Mouse (Mus musculus) erythroblast, adult 5-6 weeks (primary cell): ENCODE data around the gene Exoc3l2. TPM values are rescaled to one million over a fixed set of nuclear protein-coding genes. Genes with fewer than 3 reads are reported as not detected.
A peak's percentile ranks its signal among the peaks of the same experiment; 100 is the strongest.

ENCODE experiments used
- ATAC-seq: replicated peaks from 2 replicates; pipeline ENCODE4 v1.8.0; 2016; ENCODE audit warnings: moderate number of reproducible peaks, mild to moderate bottlenecking, moderate TSS enrichment, inconsistent platforms; ENCODE audit not compliant: poor library complexity, low FRiP score, severe bottlenecking
- total RNA-seq, 2 experiments: library from RNA; stranded (forward) in 1 of 2; stranded (reverse) in 1 of 2; fragments of 150-400 nt in 1 of 2; fragments of 200-764, 138-1000 nt in 1 of 2; gene quantifications; 2 replicates each; pipeline versions ENCODE4 v1.2.3 to v1.2.4; 2015 to 2017; ENCODE audit warnings: low replicate concordance in 2 of 2

The Exoc3l2 gene
- total RNA-seq, 2 experiments from 2014 or later: not detected

DNA sequence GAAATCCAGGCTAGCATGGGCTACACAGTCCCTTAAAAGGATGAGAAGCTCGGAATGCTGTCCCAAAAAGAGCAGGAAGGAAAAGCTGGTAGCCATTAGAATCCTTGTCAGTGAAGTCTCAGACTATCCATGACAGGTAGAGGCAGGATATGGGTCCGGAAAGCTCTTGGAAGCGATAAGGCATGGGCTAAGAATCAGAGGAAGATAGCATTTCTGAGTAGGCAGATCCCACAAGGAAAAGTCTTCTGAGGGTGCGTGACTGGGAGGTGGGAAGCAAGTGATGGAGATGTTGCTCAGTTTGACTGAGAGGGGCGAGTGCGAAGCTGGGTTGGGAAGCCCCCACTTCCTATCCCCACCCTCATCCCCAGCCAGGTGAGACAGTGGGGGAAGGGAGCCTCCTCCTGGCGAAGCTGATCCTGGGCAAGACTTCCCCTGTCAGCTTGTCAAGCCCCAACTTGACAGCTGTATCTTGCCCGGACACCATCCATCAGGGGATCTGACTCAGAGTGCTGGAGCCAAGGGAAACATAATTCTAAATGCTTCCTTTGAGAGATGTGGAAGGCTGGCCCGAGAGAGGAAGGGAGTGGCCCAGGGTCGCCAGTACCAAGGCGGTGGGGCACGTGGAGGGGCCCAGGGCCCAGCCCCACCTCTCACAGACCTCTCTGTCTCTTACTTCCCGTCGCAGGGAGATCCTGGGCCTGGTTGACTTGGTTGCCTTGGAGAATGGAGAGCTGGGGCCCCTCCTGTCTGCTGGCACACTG lies 14.7 kb downstream of the Exoc3l2 start:
- ATAC-seq: no peak

DNA sequence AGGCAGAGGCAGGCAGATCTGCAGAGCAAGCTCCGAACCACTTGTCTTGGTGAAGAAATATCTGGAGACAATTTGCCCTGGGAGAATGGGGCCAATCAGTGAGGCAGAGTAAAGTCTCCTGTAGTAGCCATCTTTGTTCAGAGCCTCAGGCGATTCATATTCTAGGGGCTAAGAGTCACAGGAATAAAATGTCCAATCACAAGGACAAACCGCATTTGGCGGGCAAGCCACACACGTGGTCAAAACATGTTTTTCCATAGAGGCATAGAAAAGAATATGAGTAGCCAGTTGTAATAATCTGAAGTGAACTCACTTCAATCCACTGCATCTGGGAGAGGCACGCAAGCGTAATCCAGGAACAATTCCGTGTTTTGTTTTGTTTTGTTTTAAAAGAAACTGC lies 20.1 kb downstream of the Exoc3l2 start:
- no peak for ATAC-seq

DNA sequence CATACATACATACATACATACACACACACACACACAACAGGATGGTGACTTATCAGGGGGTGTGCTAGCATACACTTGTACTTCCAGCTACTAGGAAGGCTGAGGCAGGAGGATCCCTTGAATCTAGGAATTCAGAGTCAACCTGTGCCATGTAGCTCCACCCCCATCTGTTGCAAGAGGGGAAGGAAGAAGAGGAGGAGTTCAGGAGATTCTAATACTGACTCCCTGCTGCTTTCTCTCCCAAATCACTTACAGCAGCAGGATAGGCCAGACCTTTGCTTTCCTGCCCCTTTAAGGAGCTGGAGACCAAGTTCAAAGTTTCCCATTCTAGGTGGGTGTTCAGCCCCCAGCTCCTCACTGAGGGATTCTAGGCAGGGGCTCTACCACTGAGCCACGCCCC lies 22.4 kb downstream of the Exoc3l2 start:
- ATAC-seq: no peak

DNA sequence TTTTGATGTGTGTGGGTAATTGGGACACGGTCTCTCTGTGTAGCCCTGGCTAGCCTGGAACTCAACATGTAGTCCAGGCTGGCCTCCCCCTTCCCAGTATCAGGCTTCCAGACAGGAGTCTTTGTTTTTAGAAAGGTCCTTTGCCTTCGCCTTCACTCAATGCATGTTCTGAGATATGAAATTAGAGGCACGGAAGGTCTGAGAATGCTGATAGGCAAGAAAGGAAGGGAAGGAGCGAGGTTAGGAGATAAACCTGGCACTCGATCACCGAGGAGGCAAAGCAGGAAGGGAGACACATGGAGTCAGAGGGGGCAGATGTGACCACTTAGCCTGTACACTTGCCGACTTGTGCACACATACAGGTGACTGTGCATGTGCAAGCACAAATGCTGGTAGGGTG lies 23.4 kb downstream of the Exoc3l2 start:
- no peak for ATAC-seq

DNA sequence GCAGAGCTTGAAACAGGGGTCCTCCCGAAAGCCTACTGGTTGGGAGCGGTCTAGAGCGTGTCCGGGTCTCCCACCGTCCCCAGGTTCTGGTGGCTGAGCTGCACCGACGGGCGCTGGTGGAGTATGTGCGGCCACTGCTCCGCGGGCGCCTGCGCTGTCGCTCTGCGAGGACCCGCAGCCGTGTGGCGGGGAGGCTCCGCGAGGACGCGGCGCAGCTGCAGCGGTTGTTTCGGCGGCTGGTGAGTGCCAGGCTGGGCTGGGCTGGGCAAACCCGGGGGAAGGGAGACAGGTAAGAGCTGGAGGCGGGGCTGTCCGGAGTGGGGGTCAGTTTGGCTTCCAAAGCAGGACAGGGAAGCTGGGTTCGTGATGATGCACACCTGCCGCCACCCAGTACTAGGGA lies 26.4 kb downstream of the Exoc3l2 start:
- no peak for ATAC-seq

DNA sequence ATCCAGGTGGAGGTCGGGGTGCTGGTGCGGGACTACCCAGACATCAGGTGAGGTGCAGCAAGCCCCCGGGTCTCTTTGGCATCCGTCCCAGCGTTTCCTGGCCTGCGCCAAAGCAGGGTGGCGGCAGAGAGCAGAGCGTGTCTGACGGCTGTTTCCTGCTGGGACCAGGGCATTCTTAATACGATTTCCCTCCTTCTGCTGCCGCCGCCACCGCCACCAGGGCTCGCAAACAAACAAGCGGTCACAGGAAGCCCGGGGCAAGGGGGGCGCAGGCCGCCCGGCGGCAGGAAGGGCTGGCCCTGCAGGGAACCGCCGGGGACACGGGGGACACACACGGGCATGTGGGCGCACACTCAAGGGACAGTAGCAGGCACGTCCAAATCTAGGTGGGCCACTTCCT lies 28.6 kb downstream of the Exoc3l2 start:
- ATAC-seq: no peak

DNA sequence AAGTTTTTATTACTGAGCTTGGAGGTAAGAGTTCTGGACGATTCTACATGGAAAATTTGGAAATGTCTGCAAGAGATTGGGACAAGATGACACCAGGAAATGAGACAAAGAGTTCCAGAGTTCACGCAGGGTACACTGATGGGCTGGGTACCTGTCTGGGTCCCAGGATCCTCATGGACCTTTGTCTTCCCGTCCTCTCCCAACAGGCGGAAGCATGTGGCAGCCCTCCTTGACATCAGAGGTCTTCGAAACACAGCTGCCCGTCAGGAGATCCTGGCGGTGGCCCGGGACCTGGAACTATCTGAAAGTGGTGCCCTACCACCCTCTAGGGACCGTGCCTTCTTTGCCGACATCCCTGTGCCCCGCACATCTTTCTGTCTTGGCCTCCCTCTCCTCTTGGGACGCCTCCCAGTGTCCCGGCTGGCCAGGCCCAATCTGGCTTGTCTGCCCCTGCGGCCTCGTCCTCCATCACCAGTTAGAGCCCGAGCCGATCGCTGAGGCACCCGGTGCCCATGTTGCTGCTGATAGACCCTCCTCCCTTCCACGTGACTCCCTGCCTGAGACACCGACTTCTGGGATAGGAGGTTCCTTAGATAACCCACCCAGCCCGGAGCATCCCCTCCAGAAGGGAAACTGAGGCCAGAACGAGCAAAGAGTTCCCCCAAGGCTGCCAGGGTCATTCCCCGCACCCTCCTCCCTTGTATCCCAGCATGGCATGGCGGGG lies 31.8 kb downstream of the Exoc3l2 start:
- ATAC-seq: no peak

DNA sequence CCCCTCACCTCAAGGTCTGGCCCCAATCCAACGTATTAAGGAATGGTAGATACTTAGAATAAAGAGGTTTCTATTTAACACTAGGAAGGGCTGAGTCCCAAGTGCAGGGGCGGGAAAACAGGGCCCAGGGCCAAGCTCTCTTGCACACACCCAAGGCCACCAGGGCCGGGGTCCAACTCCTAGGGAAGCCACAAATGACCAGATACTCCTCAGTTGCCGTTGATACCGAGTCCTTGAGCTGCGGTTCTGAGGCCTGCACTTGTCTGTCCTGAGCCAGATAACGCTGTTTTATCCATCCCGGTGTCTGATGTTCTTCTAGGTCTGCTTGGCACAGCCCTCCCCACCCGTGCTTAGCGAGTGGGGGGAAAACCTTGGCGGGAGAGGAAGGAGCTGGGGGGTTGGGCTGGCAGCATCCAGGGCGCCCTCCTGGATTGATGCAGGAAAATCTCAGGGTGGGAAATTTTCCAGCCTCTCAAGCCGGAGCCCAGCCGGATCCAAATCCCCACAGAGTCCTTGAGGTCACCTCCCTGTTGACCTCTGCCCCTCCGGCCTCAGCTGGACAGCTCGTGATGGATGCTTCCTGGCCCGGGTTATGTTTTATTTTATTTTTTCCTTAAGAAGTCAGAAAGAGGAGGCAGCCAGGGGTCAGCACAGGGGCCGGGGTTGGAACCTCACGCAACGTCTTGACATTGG lies 32.5 kb downstream of the Exoc3l2 start:
- no peak for ATAC-seq

DNA sequence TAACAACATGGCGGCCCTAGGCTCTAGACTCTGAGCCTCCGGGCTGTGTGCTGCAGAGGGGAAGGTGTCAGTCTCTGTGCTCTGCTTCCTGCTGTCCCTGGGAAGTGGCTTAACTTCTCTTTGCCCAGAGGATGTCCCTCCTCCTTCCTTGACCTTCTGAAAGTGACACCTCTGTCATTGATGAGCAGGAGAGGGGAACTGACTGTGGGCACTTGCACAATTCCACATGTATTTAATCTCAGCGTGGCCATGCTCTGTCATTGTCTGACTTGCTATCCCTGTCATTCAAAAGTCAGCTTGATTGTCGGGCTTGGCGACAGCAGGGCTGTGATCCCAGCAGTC lies 33.1 kb downstream of the Exoc3l2 start:
- no peak for ATAC-seq

DNA sequence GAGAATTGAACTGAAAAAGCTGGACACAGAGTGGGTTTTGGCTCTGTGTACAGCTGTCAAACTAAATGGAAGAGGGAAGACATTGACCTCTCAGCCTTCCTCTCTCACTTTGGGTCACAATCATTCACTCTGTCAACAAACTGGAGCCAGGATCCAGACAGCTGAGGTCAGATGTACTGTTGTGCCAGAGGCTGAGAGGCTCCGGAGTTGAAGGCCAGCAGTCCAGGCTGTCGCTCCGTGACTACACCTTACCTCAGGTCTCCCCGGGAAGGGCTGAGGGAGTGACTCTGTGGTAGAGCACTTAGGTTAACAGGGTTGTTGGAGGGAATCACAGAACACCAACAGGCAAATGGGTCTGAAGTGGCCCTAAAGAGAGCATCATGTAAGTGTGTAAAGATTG lies 35.2 kb downstream of the Exoc3l2 start:
- no peak for ATAC-seq

DNA sequence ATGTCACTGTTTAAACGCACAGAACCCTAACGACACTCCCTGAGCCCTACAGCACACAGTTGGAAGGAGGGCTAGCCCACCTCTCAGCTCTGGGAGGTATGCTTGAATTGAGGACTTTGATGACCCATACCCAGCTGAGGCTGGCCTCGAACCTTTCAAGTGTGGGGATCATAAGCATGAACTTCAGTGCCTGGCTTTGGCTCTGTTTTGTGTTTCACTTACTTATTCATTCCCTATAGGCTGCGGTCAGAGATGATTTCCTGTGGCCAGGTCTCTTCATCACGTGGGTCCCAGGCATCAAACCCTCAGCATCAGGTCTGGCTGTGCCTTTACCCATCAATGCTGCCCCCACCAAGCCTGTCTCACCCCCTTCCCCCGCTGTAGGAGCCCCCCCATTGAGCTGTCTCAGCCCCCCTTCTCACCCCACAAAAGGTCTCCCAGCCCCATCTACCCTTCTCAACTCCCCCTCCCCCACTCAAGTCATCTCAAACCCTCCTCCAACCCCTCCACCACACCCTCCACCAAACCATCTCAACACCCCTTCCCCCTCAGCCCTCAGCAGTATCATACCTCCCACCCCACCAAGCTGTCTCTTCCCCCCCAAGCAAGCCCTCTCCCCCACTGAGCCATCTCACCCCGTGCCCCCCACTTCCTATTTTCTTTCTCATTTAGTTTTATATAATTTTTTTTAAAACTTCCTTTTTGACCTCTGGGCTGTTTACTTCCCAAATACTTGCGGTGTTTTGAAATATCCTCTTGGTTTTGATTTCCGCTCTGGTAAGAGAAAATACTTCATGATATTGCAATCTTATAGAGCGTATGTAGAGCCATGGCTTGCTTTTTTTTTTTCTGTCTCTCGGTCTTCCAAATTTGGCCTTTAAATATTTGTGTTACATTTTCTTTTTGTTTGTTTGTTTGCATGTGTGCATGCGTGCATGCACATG lies 37.6 kb downstream of the Exoc3l2 start:
- no peak for ATAC-seq

DNA sequence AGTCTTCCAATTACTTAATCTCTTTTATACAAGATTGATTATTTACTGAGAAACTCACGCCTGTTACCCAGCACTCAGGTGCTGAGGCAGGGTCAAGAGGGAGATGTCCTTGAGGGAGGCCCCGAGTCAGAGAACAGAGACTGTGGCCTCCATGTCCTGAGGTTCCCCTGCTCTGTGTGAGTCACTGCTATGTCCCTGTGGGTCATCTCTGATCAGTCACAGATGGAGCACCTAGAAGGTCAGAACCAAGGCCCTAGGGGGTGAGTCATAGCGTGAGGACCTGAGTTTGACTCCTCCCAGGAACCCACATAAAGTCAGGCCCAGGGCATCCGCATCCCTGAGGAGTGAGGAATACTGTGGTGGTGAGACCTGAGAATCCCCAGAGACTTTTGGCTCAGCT lies 38.5 kb downstream of the Exoc3l2 start:
- no peak for ATAC-seq

DNA sequence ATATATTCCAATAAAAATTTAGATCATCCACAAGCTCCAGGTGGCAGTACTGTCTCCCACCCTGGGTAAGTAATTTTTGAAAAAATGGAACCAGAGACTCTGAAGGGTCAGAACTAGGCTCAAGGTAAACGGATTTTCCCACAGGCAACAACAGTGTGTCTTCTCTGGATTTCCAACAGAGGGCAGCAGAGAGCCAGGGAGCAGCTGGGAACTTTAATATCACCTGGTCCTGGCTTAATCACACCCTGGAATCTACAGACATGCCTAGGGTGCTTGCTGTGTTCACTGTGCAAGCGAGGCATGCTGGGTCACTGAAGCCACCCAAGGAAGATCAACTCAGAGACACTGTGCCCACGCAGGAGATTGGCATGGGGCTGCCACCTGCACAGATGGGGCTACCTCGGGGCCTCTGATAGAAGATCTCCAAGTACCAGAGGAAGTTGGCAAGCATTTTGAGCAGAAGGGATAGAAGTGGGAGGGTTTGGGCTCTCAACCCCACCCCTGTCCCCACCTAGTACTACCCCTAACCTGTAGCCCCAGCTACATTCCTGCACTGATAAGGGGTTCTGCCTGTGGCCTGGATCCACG lies 40.4 kb downstream of the Exoc3l2 start:
- 0 out of 2 replicates have a peak, but pooled peaks have one; percentile 35 for ATAC-seq

DNA sequence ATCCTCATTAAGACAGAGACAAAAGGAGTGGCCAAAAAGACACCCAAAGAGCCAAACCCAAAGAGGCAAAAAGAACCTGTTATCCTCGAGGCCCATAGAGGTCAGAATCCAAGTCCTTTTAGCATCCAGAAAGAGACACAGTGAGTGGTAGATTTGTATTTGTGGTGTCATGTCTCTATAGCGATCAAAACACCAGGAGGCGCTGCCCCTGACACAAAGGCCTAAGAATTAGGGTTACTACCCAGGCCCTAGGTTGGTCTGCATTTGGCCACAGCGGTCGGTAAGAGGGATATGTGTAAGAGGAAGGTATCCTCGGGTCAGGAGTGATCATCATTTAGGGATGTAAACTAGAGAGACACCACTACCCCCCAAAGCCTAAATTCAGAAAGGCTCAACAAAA lies 43.2 kb downstream of the Exoc3l2 start:
- ATAC-seq: no peak

DNA sequence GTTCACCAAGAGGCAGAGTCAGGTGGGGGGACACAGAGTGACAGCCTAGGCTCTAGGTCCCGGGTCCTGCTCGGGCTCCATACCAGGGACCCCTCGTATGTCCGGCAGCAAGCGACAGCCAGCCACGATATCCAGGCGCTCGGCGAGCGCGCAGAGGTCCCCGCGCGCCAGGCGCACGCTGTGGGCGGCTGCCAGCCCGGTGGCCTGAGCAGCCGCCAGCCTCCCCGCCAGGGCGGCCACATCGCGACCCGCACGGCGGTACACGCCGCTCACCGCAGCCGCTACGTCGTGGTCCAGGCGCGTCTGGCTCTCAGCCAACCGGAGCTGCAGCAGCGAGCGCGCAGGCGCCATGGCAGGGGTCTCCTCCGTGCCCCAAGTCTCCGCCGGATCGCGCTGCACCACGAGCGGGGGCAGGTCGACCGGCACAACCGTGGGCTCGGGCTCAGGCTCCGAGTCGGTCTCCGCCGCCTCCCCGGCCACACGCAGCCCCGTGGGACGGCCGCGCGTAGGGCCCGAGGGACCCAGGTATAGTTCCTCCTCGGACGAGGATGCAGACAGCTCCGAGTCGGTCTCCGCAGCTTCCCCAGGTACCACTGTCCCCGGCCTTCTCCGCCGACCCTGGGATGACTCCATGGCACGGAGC lies 44.0 kb downstream of the Exoc3l2 start:
- ATAC-seq: no peak

DNA sequence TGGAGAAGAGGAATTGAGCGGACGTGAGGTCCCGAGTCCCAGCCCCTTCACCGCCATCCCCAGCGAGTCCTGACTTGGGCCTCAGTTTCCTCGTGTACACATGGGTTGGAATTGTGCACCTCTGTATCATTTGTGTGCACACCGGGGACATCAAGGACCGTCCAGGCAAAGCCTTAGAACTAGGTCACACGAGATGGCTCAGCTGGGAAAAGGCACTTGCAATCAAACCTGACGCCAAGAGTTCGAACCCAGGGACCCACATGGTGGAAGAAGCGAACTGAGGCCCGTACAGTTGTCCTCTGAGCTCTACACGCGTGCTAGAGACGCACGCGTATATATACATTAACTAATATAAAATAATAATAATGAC lies 44.5 kb downstream of the Exoc3l2 start:
- ATAC-seq: no peak

DNA sequence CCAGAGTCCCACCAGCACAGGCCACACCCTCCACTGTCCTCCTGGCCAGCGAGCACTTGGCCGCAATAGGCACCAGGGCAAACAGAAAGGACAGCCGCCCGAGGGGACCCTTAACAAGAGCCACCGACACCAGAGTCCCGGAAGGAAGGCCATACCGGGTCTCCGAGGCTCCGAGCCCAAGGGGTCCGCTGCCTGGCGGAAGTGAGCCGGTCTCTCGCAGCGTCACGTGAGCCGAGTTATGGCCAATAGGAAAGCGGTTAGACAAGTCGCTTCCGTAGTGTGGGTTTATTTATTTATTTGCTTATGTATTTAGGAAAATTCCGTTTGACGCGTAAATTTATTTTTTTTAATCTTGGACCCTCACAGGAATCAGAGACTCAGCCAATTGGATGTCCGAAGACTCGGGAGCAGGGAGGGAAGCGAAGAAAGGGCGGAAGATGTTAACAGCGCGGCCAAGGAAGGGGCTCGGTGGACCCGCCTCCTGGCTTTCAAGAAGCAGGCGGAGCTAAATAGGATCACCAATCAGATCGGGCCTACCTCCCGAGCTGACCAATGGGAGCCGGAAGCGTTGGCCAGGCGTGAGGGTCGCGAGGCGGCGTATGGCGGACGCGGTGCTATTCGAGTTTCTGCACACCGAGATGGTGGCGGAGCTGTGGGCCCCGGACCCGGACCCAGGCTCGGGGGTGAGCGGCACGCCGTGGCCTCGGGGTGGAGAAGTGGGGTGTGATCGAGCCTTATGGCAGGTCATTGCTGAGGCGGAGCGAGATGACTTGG lies 45.2 kb downstream of the Exoc3l2 start, which contains the start of the genes Bloc1s3 and Trappc6a:
Gene Bloc1s3 (minus strand): TSS at position 218 of the 774 bp plus-strand sequence.
Gene Trappc6a (plus strand): TSS at position 246 of the 774 bp plus-strand sequence.
- peak; percentile 93 for ATAC-seq

DNA sequence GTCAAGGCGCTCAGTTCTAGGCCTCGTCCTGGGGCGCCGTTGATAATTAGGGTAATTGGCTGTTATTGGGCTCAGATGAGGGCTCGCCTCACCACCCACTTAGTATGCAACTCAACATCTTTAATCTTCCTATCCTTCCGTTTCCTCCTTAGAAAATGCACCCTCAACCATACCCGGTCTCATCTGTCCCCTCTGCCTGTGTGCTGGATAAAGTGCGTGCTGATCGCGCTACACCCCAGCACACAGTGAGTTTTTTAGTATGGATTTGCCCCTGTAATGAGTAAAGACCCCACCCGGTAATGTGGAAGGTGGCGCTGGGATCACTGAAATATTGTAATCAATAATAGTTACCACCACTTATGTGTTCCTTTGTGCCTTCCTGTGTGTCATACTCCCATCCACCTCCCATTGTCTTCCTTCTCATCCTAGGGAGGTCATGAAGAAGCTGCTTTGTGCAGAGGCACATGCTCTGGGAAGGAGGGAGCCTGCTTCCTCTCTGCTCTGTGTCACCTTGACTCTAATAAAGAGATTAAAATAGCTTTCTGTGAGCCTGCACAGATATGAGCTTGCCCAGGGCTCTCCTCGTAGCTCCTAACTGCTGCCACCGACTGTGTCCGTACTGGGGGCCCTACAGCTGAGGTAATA lies 45.9 kb downstream of the Exoc3l2 start:
- peak; percentile 31 for ATAC-seq
